Mouse (Mus musculus): ENCODE results near the gene Apol10a. TPM values are rescaled to one million over a fixed set of nuclear protein-coding genes. Genes with fewer than 3 reads are reported as not detected.

Gene Apol10a
- polyA plus RNA-seq (2012; rRNA removed; ENCODE audit: low replicate concordance) = not detected in 2 replicates

GRCm38 (mm10) chr15:77476693-77477092, at the start of gene Apol10a:
Gene Apol10a (plus strand): TSS chr15:77477047.

GRCm38 (mm10) chr15:77447392-77447791, 29.5 kb upstream of the Apol10a start, which contains the start of gene Apol7b:
Gene Apol7b (minus strand): TSS chr15:77447492.

GRCm38 (mm10) chr15:77507966-77508365, 31.1 kb downstream of the Apol10a start, which contains the start of gene Apol11a:
Gene Apol11a (plus strand): TSS chr15:77508271.

GRCm38 (mm10) chr15:77533216-77533615, 56.4 kb downstream of the Apol10a start, which contains the start of gene Apol7c:
Gene Apol7c (minus strand): TSS chr15:77533316.

Other genes with a start within 250 kb of the Apol10a start
- gene Rbfox2, start 170.0 kb upstream of the Apol10a start, polyA plus RNA-seq (2012; rRNA removed; ENCODE audit: low replicate concordance) = 62.5 and 69.0 TPM in 2 replicates
- gene Apol7a, start 77.9 kb upstream of the Apol10a start, polyA plus RNA-seq (2012; rRNA removed; ENCODE audit: low replicate concordance) = 0.26 and 0.43 TPM in 2 replicates
- gene Apol9a, start 65.9 kb upstream of the Apol10a start, polyA plus RNA-seq (2012; rRNA removed; ENCODE audit: low replicate concordance) = 1.7 and 2.0 TPM in 2 replicates
- gene Apol7b, start 29.6 kb upstream of the Apol10a start, polyA plus RNA-seq (2012; rRNA removed; ENCODE audit: low replicate concordance) = 0.06 and 0.11 TPM in 2 replicates
- gene Apol11a, start 31.2 kb downstream of the Apol10a start, polyA plus RNA-seq (2012; rRNA removed; ENCODE audit: low replicate concordance) = 0.16 TPM in 1 of 2 replicates, not detected in the other
- gene Apol7c, start 56.3 kb downstream of the Apol10a start, polyA plus RNA-seq (2012; rRNA removed; ENCODE audit: low replicate concordance) = 32.3 and 32.6 TPM in 2 replicates
- not detected in 2 replicates for gene 1700025B11Rik, start 84.8 kb downstream of the Apol10a start, polyA plus RNA-seq (2012; rRNA removed; ENCODE audit: low replicate concordance)
- gene Apol10b, start 119.1 kb downstream of the Apol10a start, polyA plus RNA-seq (2012; rRNA removed; ENCODE audit: low replicate concordance) = 0.61 and 1.6 TPM in 2 replicates
- gene Gm36245, start 122.2 kb downstream of the Apol10a start, polyA plus RNA-seq (2012; rRNA removed; ENCODE audit: low replicate concordance) = not detected in 2 replicates
- 0.32 and 0.37 TPM in 2 replicates for gene Apol11b, start 166.2 kb downstream of the Apol10a start, polyA plus RNA-seq (2012; rRNA removed; ENCODE audit: low replicate concordance)
- gene Apol7e, start 221.8 kb downstream of the Apol10a start, polyA plus RNA-seq (2012; rRNA removed; ENCODE audit: low replicate concordance) = 5.5 and 5.8 TPM in 2 replicates

Measured in mammary gland, adult 2 months (tissue).